Mouse (Mus musculus) midbrain, embryonic 13.5 days (tissue): ENCODE results near the gene Rab17. TPM values are rescaled to one million over a fixed set of nuclear protein-coding genes. Genes with fewer than 3 reads are reported as not detected.
A peak's percentile ranks its signal among the peaks of the same experiment; 100 is the strongest.

ENCODE experiments used
- ATAC-seq: fragments of 200-750 bp; cut with Nextera tagmentation; 2 replicates; pipeline ENCODE4 v1.8.0; 2017; ENCODE audit warnings: mild to moderate bottlenecking, moderate TSS enrichment, moderate library complexity
- H3K27ac ChIP-seq: fragments of 300-500 bp; sonication (generic); 2 replicates; pipeline ENCODE4 v1.5.1; 2015; ENCODE audit warnings: inconsistent platforms, mild to moderate bottlenecking, moderate library complexity
- H3K27me3 ChIP-seq: fragments of 300-500 bp; sonication (generic); 2 replicates; pipeline ENCODE4 v1.6.1; 2015; ENCODE audit warnings: mild to moderate bottlenecking, inconsistent platforms
- H3K36me3 ChIP-seq: fragments of 300-500 bp; sonication (generic); 2 replicates; pipeline ENCODE4 v1.6.1; 2015; ENCODE audit warnings: mild to moderate bottlenecking, inconsistent platforms
- H3K4me1 ChIP-seq: fragments of 300-500 bp; sonication (generic); replicated peaks from 2 replicates; pipeline ENCODE4 v1.6.1; 2015; ENCODE audit warnings: inconsistent platforms
- H3K4me2 ChIP-seq: fragments of 300-500 bp; sonication (generic); replicated peaks from 2 replicates; pipeline ENCODE4 v1.6.1; 2015; ENCODE audit warnings: moderate library complexity, mild to moderate bottlenecking, inconsistent platforms
- H3K4me3 ChIP-seq: fragments of 300-500 bp; sonication (generic); replicated peaks from 2 replicates; pipeline ENCODE4 v1.5.1; 2015; ENCODE audit warnings: mild to moderate bottlenecking, inconsistent platforms
- H3K9ac ChIP-seq: fragments of 300-500 bp; sonication (generic); replicated peaks from 2 replicates; pipeline ENCODE4 v1.6.1; 2015; ENCODE audit warnings: mild to moderate bottlenecking, inconsistent platforms
- H3K9me3 ChIP-seq: fragments of 300-500 bp; sonication (generic); 2 replicates; pipeline ENCODE4 v1.6.1; 2016; ENCODE audit warnings: mild to moderate bottlenecking, inconsistent platforms
- WGBS: fragments of 180-500 bp; shearing (Covaris S2); methylation state at CpG from one replicate; pipeline ENCODE4 v1.1.7; 2015; 5-methylcytosine and 5-hydroxymethylcytosine counted together
- polyA plus RNA-seq: library from polyadenylated mRNA; unstranded; fragments of >200 nt; fragmentation: Nextera tagmentation; extraction: Ambion mirVana; gene quantifications from 2 replicates; pipeline ENCODE4 v1.2.1, GENCODE M21; 2015

The Rab17 gene
- polyA plus RNA-seq, 1 experiment from 2014 or later = not detected

DNA sequence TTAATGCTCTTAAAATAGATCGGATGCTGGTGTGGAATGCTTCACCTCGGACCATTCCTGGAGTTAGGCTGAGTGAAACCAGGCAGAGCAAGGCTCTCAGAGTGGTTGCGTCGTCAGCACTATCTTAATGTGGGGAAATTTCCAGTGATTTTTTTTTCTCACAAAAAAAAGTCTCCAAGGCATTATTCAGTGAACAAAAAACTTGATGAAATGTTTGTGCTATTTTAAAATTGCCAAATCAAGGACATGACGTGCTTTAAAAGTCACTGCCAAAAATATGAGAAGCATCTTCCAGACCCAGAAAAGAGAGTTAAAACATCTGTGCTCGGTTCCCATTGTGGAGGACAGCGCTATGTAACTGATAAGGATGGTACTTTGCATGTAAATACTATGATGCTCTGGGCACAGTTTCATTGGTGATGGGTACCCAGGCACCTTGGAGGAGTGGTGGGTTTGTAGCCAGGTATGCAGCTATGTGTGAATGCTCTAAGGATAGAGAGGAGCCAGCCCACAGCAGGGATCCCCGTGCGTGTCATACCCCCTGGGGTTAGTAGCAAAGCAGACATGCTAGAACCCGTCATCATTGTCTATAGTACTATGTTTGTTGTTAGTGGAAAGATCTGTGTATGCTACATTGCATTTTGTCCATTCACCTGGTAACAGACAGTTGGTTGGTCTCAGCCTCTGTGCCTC is 11.3 kb upstream of the Rab17 start:
- no peak for ATAC-seq
- WGBS = 84% methylated on average over 10 of the region's 10 CpGs
- H3K4me2 ChIP-seq = no peak overlapping the region
- no peaks in the 10 kb centered on the region for H3K9me3 ChIP-seq
- no peak overlapping the region for H3K27ac ChIP-seq
- no peak overlapping the region for H3K4me3 ChIP-seq
- no peak overlapping the region for H3K9ac ChIP-seq
- H3K27me3 ChIP-seq = no peaks in the 10 kb centered on the region
- peaks cover 7% of the 10 kb centered on the region for H3K4me1 ChIP-seq
- H3K36me3 ChIP-seq = no peaks in the 10 kb centered on the region

DNA sequence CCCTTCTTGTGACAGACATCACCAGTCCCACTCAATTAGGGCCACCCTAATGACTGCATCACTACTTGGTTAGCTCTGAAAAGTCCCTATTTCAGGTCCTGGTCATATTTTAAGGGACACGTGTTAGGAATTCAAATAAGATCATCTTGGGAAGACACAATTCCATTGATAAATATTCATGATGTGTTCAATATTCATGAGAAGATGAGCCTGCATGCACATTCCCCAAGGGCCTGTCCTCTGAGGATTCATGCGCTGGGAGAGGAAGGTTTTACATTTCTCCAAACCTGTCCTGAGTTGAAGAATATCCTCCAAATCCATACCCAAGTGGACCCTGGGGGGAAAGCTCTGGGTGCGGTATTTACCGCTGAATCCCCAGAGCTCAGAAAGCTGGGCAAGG is 6.5 kb upstream of the Rab17 start:
- Histone ChIP-seq H3K9me3 (no peaks in the 10 kb centered on the region), H3K27me3 (peaks cover 11% of the 10 kb centered on the region), H3K36me3 (no peaks in the 10 kb centered on the region), H3K4me3 (no peak overlapping the region), H3K4me1 (peaks cover 35% of the 10 kb centered on the region), H3K27ac (no peak overlapping the region), H3K9ac (no peak overlapping the region), H3K4me2 (no peak overlapping the region)
- 45% methylated on average over 4 of the region's 4 CpGs for WGBS
- ATAC-seq = 0 out of 2 replicates have a peak, but pooled peaks have one; percentile 15

- Histone ChIP-seq H3K9ac (no peak overlapping the region; the same call in 1 of the 2 replicates), H3K9me3 (no peaks in the 10 kb centered on the region), H3K4me1 (peaks cover 35% of the 10 kb centered on the region), H3K36me3 (no peaks in the 10 kb centered on the region), H3K4me3 (no peak overlapping the region), H3K4me2 (peak overlapping the region; percentile 36), H3K27ac (peak overlapping the region; percentile 10), H3K27me3 (peaks cover 11% of the 10 kb centered on the region)
- peak; percentile 68 for ATAC-seq
- WGBS = 2% methylated on average over 12 of the region's 12 CpGs
Measured at GRCm38 (mm10) chr1:90974906-90975649, 5.6 kb upstream of the Rab17 start.

DNA sequence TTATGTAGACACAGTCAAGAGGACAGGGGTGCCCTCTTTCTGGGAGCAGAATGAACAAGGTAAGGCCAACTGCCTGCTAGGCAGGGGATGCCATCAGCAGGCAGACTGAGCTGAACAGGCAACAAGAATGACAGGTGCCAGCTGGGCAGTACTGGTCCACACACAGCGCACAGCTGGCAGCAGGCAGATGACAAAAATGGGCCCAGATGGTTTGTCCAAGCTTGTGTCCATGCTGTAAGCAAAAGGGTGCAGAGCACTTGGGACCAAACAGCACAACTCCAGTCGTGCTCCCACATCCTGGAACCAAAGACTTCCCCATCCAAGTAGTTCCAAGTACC is 4.1 kb upstream of the Rab17 start:
- 84% methylated on average over 2 of the region's 2 CpGs for WGBS
- ATAC-seq = peak; percentile 46; the same call in 1 of the 2 replicates
- no peak overlapping the region for H3K9ac ChIP-seq
- H3K9me3 ChIP-seq = no peaks in the 10 kb centered on the region
- H3K4me3 ChIP-seq = no peak overlapping the region
- H3K4me1 ChIP-seq = peaks cover 35% of the 10 kb centered on the region
- peaks cover 11% of the 10 kb centered on the region for H3K27me3 ChIP-seq
- no peaks in the 10 kb centered on the region for H3K36me3 ChIP-seq
- H3K4me2 ChIP-seq = no peak overlapping the region
- H3K27ac ChIP-seq = no peak overlapping the region

- H3K9me3 ChIP-seq = no peaks in the 10 kb centered on the region
- ATAC-seq = peak; percentile 73
- H3K4me2 ChIP-seq = no peak overlapping the region
- peaks cover 35% of the 10 kb centered on the region for H3K4me1 ChIP-seq
- no peak overlapping the region for H3K27ac ChIP-seq
- WGBS = 16% methylated on average over 9 of the region's 9 CpGs
- H3K4me3 ChIP-seq = no peak overlapping the region
- H3K27me3 ChIP-seq = peaks cover 11% of the 10 kb centered on the region
- H3K9ac ChIP-seq = no peak overlapping the region
- no peaks in the 10 kb centered on the region for H3K36me3 ChIP-seq
Measured at GRCm38 (mm10) chr1:90972911-90973573, 3.6 kb upstream of the Rab17 start.

DNA sequence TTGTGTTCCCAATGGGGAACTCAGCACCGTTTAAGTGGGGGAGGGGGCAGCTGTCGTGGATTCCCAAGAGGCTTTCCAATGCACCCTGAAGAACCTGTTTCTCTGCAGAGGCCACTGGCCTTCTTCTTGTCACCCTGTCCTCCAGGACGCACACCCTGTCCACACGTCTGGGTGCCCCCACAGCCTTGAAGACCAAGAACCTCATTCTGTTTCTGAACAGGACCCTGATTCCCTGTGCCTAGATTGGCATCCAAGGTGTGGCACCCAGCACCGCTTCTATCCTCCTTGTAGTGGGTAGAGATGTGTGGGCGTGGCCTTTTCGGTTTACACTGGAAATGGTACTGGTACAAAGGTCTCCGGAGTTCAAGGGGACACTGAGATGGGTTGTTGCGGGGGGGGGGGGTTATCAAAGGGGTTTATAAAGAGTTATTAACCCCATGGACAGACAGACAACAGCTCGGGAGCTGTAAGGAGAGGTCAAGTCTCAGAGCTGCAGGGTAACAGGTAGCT is 475 bp upstream of the Rab17 start:
- no peak overlapping the region for H3K9ac ChIP-seq
- 76% methylated on average over 10 of the region's 10 CpGs for WGBS

DNA sequence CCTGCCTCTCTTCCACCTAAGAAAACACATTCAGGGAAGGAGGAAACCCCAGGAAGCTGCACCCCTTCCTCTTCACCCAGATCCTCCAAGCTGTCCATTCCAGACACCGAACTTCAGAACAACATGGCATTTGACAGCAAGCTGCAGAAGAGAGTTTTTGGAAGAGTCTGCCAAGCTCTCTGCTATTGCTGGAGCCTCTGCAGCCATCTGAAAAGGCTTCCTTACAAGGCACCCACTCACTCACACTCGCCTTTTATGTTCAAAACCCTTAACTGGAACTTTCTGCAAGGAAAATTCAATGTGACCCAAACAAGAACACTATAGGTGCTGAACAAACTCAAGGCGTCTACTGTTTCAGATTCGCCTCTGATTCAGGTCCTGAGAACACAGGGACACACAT is 812 bp downstream of the Rab17 start:
- Histone ChIP-seq H3K36me3 (no peaks in the 10 kb centered on the region), H3K27ac (no peak overlapping the region), H3K4me1 (peaks cover 7% of the 10 kb centered on the region), H3K4me2 (no peak overlapping the region), H3K27me3 (peaks cover 11% of the 10 kb centered on the region), H3K4me3 (no peak overlapping the region), H3K9ac (no peak overlapping the region), H3K9me3 (no peaks in the 10 kb centered on the region)
- ATAC-seq = no peak
- 90% methylated on average over 4 of the region's 4 CpGs for WGBS

More for the DNA sequence above, 475 bp upstream of the Rab17 start:
- no peak for ATAC-seq
- no peak overlapping the region for H3K27ac ChIP-seq
- peaks cover 20% of the 10 kb centered on the region for H3K4me1 ChIP-seq
- no peak overlapping the region for H3K4me2 ChIP-seq
- H3K36me3 ChIP-seq = no peaks in the 10 kb centered on the region
- H3K4me3 ChIP-seq = no peak overlapping the region
- peaks cover 11% of the 10 kb centered on the region for H3K27me3 ChIP-seq
- H3K9me3 ChIP-seq = no peaks in the 10 kb centered on the region

DNA sequence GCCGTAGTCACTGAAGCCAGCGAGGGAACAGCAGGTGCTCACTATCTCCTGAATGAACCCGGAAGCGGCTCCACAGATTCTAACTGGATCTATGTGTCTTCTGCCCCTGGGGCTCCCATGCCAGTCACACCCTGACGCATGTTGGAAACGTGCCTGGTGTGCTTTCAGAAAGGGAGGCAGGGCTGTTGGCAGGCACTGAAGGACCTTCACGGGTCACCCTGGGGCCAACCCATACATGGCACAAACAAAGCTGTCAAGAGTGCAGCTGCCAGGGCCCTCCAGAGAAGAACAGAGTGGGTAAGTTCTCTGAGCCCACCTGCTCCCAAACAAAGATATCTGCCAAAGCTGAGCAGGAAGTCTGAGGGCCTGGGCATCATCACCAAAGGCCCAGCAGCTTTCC is 1.9 kb downstream of the Rab17 start:
- Histone ChIP-seq H3K4me2 (no peak overlapping the region), H3K4me3 (no peak overlapping the region), H3K9me3 (no peaks in the 10 kb centered on the region), H3K9ac (no peak overlapping the region), H3K4me1 (peaks cover 10% of the 10 kb centered on the region), H3K27me3 (peaks cover 11% of the 10 kb centered on the region), H3K27ac (no peak overlapping the region), H3K36me3 (no peaks in the 10 kb centered on the region)
- 73% methylated on average over 7 of the region's 7 CpGs for WGBS
- ATAC-seq = peak; percentile 18; the same call in 1 of the 2 replicates

- Histone ChIP-seq H3K27ac (no peak overlapping the region), H3K36me3 (no peaks in the 10 kb centered on the region), H3K27me3 (no peaks in the 10 kb centered on the region), H3K9me3 (no peaks in the 10 kb centered on the region), H3K4me1 (peaks cover 10% of the 10 kb centered on the region), H3K9ac (no peak overlapping the region), H3K4me3 (no peak overlapping the region), H3K4me2 (no peak overlapping the region)
- ATAC-seq = peak; percentile 37; the same call in 1 of the 2 replicates
- WGBS = 42% methylated on average over 3 of the region's 3 CpGs
Measured at GRCm38 (mm10) chr1:90962994-90963393, 6.5 kb downstream of the Rab17 start.

DNA sequence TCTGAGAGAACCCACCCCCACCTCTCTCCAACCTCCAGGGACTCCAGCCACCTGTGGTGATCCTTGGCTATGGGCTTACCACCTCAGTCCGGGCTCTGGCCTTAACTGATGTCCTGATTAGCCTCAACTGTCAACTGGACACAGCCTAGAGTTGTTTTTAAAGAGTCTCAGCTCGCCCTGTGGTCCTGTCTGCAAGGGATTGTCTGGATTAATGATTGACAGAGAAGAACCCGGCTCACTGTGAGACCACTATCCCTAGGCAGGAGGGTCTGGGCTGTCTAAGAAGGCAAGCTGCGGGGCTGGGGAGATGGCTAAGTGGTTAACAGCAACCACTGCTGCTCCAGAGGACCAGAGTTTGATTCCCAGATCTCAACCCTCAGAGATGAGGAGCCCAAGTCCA is 6.9 kb downstream of the Rab17 start:
- H3K9me3 ChIP-seq = no peaks in the 10 kb centered on the region
- H3K4me3 ChIP-seq = no peak overlapping the region
- ATAC-seq = no peak
- peaks cover 10% of the 10 kb centered on the region for H3K4me1 ChIP-seq
- WGBS = 47% methylated on average over 4 of the region's 4 CpGs
- no peak overlapping the region for H3K27ac ChIP-seq
- no peaks in the 10 kb centered on the region for H3K27me3 ChIP-seq
- H3K9ac ChIP-seq = no peak overlapping the region
- H3K4me2 ChIP-seq = no peak overlapping the region
- no peaks in the 10 kb centered on the region for H3K36me3 ChIP-seq

DNA sequence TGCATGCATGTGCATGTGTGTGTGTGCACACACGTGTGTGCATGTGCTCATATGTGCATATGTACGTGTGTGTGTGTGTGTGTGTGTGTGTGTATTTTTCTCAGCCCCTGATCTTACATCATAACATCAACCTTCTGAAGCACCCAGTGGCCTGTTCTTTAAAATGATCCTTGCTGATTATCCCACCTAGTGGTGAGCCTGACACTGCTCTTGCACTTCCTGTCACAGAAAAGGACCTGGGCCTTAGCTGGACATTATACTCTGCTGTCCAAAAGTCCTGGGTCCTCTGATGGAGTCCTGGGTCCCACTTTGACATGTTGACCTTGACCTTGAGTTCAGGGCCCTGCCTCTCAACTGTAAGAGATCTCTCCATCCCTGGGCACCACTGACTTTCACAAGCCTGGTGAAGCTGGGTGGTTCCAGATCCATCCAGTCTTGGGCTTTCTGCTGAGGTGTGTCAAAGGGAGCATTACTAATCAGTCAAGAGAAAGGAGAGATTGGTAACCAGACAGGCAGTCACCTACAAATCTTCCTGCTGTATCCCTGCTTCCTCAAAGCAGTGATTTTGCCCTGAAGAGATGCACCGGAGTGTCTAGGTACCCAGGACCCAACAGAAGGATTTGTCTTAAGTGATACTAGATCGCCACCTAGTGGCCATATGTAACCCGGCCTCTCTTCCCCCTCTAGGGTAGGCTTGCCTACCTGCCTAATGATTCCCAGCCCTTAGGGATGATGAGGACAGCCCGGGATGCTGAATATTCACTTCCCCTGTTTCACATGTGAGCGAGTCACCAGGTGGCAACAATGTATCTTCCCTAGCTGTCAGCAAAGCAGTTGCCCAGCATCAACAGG is 13.0 kb downstream of the Rab17 start:
- H3K4me1 ChIP-seq = no peaks in the 10 kb centered on the region
- no peak overlapping the region for H3K4me2 ChIP-seq
- H3K36me3 ChIP-seq = no peaks in the 10 kb centered on the region
- ATAC-seq = peak; percentile 79
- H3K9ac ChIP-seq = no peak overlapping the region
- no peaks in the 10 kb centered on the region for H3K9me3 ChIP-seq
- no peak overlapping the region for H3K4me3 ChIP-seq
- H3K27me3 ChIP-seq = no peaks in the 10 kb centered on the region
- 38% methylated on average over 7 of the region's 7 CpGs for WGBS
- H3K27ac ChIP-seq = no peak overlapping the region
